Mouse (Mus musculus): ENCODE results near the gene Slc15a1.

GRCm38 (mm10) chr14:121497800-121498199, 7.3 kb downstream of the Slc15a1 start:
- TF ChIP-seq CTCF (IDR thresholded peaks at IDR 0.05; ENCODE audit: borderline replicate concordance, extremely low read depth, insufficient read depth, insufficient read length) = no peak
- no peak for TF ChIP-seq POLR2A (IDR thresholded peaks at IDR 0.05; ENCODE audit: borderline replicate concordance, extremely low read depth, insufficient read depth, insufficient read length, poor library complexity, severe bottlenecking)

Measured in brain, embryonic 14.5 days (tissue).